Mouse (Mus musculus) Muller cell, postnatal 12 days (primary cell): ENCODE data around the gene Hmgb2.

ENCODE experiments used
- DNase-seq: peaks from one replicate; pipeline ENCODE4 v3.0.0-alpha.2; 2015; ENCODE audit errors: inconsistent ontology term

Gene Hmgb2

GRCm38 (mm10) chr8:57560926-57561325, 49.2 kb downstream of the Hmgb2 start:
- DNase-seq = no peak

GRCm38 (mm10) chr8:57562741-57563140, 51.0 kb downstream of the Hmgb2 start:
- no peak for DNase-seq

DNA sequence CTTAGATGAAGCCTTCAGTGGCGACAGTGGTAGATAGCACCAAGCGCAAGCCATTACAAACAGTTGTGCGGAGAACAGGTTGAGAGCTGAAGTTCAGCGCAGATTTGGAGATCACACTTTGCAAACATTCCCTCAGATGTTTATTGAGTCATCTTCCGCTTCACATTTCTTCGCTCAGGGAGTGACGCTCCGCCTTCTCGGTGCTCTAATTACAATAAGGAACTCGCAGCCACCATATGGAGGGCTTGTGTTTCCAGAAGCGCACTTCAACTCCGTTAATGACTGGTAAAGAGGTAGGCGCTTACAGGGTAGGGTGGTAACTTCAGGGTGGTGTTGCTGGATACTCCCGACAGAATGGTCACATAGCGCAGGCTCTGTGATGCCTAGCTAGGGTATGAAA, 52.0 kb downstream of the Hmgb2 start:
- no peak for DNase-seq

DNA sequence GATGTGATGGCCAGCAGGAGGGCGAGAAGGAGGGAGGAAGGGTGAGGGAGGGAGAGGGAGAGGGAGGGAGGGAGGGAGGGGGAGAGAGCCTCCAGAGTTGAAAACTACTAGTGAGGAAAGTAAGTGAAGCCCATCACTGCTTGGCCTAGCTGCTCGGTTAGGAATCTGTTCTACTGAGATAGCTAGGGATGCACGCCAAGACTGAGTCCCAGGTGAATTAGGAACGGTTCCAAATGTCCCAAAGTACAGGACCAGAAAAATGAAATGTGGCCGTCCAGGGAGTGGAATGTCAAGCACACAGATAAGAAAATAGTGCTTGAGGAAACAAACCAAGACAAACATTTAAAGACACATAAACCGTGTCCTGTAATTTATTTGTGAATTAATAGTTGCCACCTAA, 53.3 kb downstream of the Hmgb2 start:
- DNase-seq = no peak
